Mouse (Mus musculus): Measurements from ENCODE around the gene Olfr978.
"Not testable (repeated sequence)": the region's sequence is repeated elsewhere in the genome, so short reads cannot be mapped to it uniquely, and the experiment has no call there.

Gene Olfr978

DNA sequence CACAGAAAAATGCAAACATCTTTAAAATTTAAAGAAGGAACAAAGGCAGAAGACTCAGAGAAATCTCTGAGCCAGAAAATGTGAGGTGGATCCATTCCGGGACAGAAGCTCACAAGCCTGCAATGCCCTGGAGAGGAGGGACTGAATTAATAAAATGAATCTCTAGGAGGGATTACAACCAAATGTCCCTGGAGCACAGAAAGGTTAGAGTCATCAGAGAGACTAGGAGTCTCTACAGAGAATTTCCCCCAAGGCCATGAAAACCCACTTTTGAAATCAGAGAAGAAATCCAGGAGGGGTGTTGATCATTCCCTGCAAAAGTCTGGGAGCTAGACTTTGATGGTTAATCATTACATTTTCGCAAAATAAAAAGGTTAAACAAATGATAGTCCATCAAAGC is at the start of gene Olfr978:
TSS of gene Olfr978 (plus strand) at position 301 of the 400 bp plus-strand sequence.
- no peak for DNase-seq

DNA sequence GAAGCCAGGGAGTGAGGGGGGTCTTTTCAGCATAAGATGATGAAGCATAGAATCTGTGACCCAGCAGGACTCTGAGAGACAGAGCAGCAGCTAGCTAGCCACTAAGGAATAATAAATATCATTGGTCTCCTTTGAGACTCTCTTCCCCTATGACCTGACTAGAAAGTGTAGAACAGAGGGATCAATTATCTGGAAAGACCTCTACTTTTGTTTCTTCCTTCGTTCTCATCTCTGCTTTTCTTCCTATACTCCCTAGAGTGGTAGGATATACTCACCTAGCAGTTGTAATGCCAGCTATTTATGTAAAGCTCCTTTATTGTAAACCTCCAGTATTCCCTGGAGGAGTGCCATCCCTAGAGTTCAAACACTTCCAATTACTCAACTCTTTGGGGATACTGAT is 40.0 kb upstream of the Olfr978 start, which contains the start of gene Olfr975:
TSS of gene Olfr975 (minus strand) at position 101 of the 400 bp plus-strand sequence.
- DNase-seq, result no peak

DNA sequence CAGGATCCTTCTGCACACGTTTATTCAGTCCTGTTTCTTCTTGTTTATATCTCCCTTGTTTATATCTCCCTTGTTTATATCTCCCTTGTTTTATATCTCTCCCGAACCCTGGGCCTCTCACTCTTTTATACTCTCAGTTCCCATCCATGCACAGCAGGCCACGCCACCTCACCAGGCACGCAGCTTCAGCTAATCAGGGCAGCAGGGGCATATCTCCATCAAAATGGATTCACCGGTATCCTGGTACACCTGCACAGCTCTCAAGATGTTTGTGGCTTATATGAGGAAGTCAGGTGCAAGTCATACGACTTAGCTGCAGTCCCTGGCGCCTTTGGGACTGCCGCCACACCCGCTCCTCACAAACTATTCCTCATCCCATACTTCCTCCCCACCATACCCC is 30.9 kb upstream of the Olfr978 start, which contains the start of gene Olfr976:
TSS of gene Olfr976 (minus strand) at position 101 of the 400 bp plus-strand sequence.
- DNase-seq, result not testable (repeated sequence)

DNA sequence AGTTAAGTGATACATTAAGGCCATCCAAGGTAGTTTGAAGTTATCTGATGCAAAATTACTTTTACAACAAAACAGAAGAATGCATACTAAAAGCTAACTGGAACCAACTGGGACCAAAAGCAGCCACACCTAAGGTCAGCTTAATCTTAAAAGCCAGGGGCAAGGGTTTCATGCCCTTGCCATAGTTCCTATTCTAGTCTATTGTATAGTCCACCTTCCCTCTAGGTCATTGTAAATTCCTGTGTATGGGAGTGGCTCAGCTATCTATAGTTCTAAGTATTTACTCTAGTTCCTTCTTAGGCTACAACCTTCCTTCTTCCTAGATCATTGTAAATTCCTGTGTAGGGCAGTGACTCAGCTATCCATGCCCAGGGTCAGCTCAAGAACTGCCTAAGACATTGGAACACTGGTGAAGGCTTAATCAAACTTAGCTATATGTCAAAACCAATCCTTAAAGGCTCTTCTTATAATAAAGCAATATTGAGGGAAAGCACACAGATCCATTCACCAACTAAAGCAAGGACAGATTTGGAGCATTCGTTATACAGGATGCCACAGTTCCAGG is 15.2 kb upstream of the Olfr978 start:
- DNase-seq, result not testable (repeated sequence)

DNA sequence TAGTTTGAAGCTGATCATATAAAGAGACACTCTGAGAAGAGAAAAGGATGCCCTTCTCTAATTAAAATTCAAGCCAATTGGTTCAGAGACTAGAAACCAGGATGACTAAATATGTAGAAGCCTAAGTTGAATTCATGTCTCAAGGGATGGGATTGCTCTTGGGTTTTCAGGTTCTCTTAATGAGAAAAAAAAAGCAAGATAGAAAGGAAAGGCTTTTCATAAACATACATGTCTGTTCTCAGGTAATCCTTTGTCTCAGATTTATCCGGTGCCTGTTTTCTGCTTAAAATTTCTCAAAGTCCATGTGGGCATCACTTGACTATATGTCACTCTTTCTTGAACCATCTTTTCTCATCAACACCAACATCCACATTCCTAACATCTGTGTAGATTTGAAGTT is 11.5 kb downstream of the Olfr978 start, which contains the start of gene Olfr979:
TSS of gene Olfr979 (minus strand) at position 101 of the 400 bp plus-strand sequence.
- no peak for DNase-seq

DNA sequence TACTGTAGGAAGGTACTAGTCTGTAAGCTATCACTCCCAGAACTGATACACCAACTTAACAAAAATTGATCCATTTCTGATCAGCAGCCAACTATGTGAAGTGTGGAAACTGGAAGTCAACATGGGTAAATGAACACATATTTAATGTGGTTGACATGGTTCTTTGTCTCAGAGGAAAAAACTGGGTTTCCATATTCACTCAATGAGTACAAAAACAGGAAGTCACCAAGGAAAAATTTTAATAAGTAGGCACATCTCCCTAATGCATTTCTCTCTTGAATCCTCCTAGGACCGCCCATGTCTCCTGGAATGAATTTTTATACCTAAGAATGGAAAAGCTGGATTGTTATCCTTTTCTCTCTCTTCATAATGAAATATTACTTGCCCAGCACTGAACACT is 17.6 kb downstream of the Olfr978 start, which contains the start of gene Olfr980:
TSS of gene Olfr980 (minus strand) at position 101 of the 400 bp plus-strand sequence.
- DNase-seq, result no peak

DNA sequence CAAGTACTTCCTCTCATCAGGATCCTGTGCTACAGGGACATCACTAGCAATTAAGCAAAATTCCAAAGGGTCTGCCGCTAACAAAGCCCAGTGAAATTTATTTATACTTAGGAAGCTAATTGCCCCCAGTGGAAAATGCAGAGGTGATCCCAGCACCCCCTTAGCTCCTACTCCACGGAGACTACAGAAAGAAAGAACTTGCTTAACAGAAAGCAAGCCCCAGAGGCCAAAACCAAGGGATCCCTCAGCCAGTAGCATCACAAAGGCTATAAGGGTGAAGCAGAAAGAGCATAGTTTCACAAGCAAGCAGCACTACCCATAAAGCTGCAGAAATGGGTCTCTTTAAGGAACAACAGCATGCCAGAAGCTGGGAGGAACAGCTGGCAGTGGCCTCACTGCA is 29.3 kb downstream of the Olfr978 start, which contains the start of gene Olfr981:
TSS of gene Olfr981 (plus strand) at position 301 of the 400 bp plus-strand sequence.
- no peak for DNase-seq

All from cerebellum, adult 11-12 months (tissue).